Mouse (Mus musculus): ENCODE measurements around the gene Use1.
"Not testable (repeated sequence)": the region's sequence is repeated elsewhere in the genome, so short reads cannot be mapped to it uniquely, and the experiment has no call there.

Use1 gene

GRCm38 (mm10) chr8:71366771-71367528, at the start of gene Use1:
Use1 (plus strand) TSS chr8:71366848.
- DNase-seq (ENCODE audit: extremely low read depth, low read depth, low spot score): no peak

GRCm38 (mm10) chr8:71318610-71319009, 48.0 kb upstream of the Use1 start:
- DNase-seq (ENCODE audit: extremely low read depth, low read depth, low spot score): not testable (repeated sequence)

GRCm38 (mm10) chr8:71319760-71320159, 46.9 kb upstream of the Use1 start:
- not testable (repeated sequence) for DNase-seq (ENCODE audit: extremely low read depth, low read depth, low spot score)

- DNase-seq (ENCODE audit: extremely low read depth, low read depth, low spot score): no peak
Observed at GRCm38 (mm10) chr8:71322939-71323338, 43.7 kb upstream of the Use1 start.

GRCm38 (mm10) chr8:71324848-71325247, 41.8 kb upstream of the Use1 start:
- no peak for DNase-seq (ENCODE audit: extremely low read depth, low read depth, low spot score)

GRCm38 (mm10) chr8:71337834-71338233, 28.8 kb upstream of the Use1 start:
- DNase-seq (ENCODE audit: extremely low read depth, low read depth, low spot score): not testable (repeated sequence)

GRCm38 (mm10) chr8:71340625-71341024, 26.0 kb upstream of the Use1 start:
- DNase-seq (ENCODE audit: extremely low read depth, low read depth, low spot score): no peak

GRCm38 (mm10) chr8:71346581-71346980, 20.1 kb upstream of the Use1 start:
- no peak for DNase-seq (ENCODE audit: extremely low read depth, low read depth, low spot score)

GRCm38 (mm10) chr8:71351117-71351516, 15.5 kb upstream of the Use1 start:
- no peak for DNase-seq (ENCODE audit: extremely low read depth, low read depth, low spot score)

- no peak for DNase-seq (ENCODE audit: extremely low read depth, low read depth, low spot score)
Observed at GRCm38 (mm10) chr8:71351520-71351919, 15.1 kb upstream of the Use1 start.

- DNase-seq (ENCODE audit: extremely low read depth, low read depth, low spot score): no peak
Observed at GRCm38 (mm10) chr8:71358026-71358425, 8.6 kb upstream of the Use1 start.

- DNase-seq (ENCODE audit: extremely low read depth, low read depth, low spot score): no peak
Observed at GRCm38 (mm10) chr8:71367529-71368176, 1.0 kb downstream of the Use1 start.

GRCm38 (mm10) chr8:71368366-71368765, 1.7 kb downstream of the Use1 start:
- no peak for DNase-seq (ENCODE audit: extremely low read depth, low read depth, low spot score)

- no peak for DNase-seq (ENCODE audit: extremely low read depth, low read depth, low spot score)
Observed at GRCm38 (mm10) chr8:71369040-71369718, 2.5 kb downstream of the Use1 start.

GRCm38 (mm10) chr8:71370711-71371235, 4.1 kb downstream of the Use1 start:
- no peak for DNase-seq (ENCODE audit: extremely low read depth, low read depth, low spot score)

GRCm38 (mm10) chr8:71371236-71371848, 4.7 kb downstream of the Use1 start, which contains the start of gene Ocel1:
Ocel1 (plus strand) TSS chr8:71371298.
- no peak for DNase-seq (ENCODE audit: extremely low read depth, low read depth, low spot score)

GRCm38 (mm10) chr8:71372427-71372826, 5.8 kb downstream of the Use1 start:
- DNase-seq (ENCODE audit: extremely low read depth, low read depth, low spot score): no peak

- no peak for DNase-seq (ENCODE audit: extremely low read depth, low read depth, low spot score)
Observed at GRCm38 (mm10) chr8:71373000-71373399, 6.4 kb downstream of the Use1 start.

GRCm38 (mm10) chr8:71374616-71375206, 8.1 kb downstream of the Use1 start:
- no peak for DNase-seq (ENCODE audit: extremely low read depth, low read depth, low spot score)

GRCm38 (mm10) chr8:71375581-71376422, 9.2 kb downstream of the Use1 start:
- DNase-seq (ENCODE audit: extremely low read depth, low read depth, low spot score): no peak

Measured in fat pad, adult 2 months (tissue).